Mouse (Mus musculus) myocyte (in vitro differentiated cells): ENCODE measurements around the gene Lrrc34.

Experiments
- MAX ChIP-seq: IDR thresholded peaks from one replicate; pipeline ENCODE4 v1.6.1; 2011; ENCODE audit warnings: low read depth, mild to moderate bottlenecking, control low read depth
- MYOG ChIP-seq, 3 experiments: IDR thresholded peaks; one replicate each; pipeline ENCODE4 v1.6.1; 2011; ENCODE audit warnings: control low read depth in 2 of 3, low read depth in 2 of 3, mild to moderate bottlenecking in 2 of 3; ENCODE audit not compliant: insufficient read length in 2 of 3, control insufficient read depth in 1 of 3, insufficient read depth in 1 of 3
- POLR2A ChIP-seq: IDR thresholded peaks from one replicate; pipeline ENCODE4 v1.6.1; 2011; ENCODE audit warnings: low read depth, mild to moderate bottlenecking, control low read depth, moderate library complexity; ENCODE audit not compliant: insufficient read length
- SRF ChIP-seq: IDR thresholded peaks from one replicate; pipeline ENCODE4 v1.6.1; 2011; ENCODE audit warnings: low read depth; ENCODE audit not compliant: control insufficient read depth, insufficient read length
- TCF3 ChIP-seq: IDR thresholded peaks from one replicate; pipeline ENCODE4 v1.6.1; 2011; ENCODE audit warnings: low read depth, control low read depth; ENCODE audit not compliant: insufficient read length
- USF1 ChIP-seq: IDR thresholded peaks from one replicate; pipeline ENCODE4 v1.6.1; 2011; ENCODE audit warnings: low read depth, mild to moderate bottlenecking, control low read depth, moderate library complexity

DNA sequence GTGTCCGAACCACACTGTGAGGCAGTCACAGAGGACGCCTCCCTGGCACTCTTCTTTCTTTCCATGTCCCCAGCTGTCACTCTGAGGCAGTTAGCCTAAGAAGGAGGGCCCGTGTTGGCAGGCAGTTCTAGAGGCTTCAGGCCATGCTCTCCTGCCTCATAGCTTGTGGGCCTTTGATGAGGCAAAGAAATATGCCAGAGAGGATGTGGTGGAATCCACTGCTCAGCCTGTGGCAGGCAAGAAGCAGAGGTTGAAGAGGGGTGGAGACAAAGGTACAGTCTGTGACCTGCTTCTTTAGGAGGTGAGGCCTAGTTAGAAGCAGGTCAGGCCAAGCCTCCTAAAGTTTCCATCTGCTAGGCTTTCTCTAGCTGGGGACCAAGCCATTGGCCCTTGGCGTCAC is 36.7 kb downstream of the Lrrc34 start:
- TF ChIP-seq POLR2A (no peak), MYOG (IDR thresholded peaks at IDR 0.05; ENCODE audit: control insufficient read depth in 1 of 3, insufficient read depth in 1 of 3, insufficient read length in 2 of 3, low read depth in 2 of 3) (no peak), SRF (no peak), MAX (no peak), USF1 (no peak), TCF3 (no peak)
